Mouse (Mus musculus) MEL (cell line): ENCODE measurements at regions not wholly inside any gene's neighbourhood (a gene's known extent, or its start where the extent isn't known, plus 50 kb on each side); places are given as distances from the start of the nearest gene placed in this dataset.

Experiments used
- CHD2 ChIP-seq: IDR thresholded peaks from 2 replicates; pipeline ENCODE4 v1.6.1; 2011; ENCODE audit warnings: low read length, improper control_type of control experiment
- E2F4 ChIP-seq: IDR thresholded peaks from 2 replicates; pipeline ENCODE4 v1.6.1; 2011; ENCODE audit warnings: low read depth, low read length, improper control_type of control experiment, borderline replicate concordance
- ELF1 ChIP-seq: IDR thresholded peaks from 2 replicates; pipeline ENCODE4 v1.6.1; 2014; ENCODE audit warnings: low read depth, mild to moderate bottlenecking, inconsistent platforms, low read length, improper control_type of control experiment, moderate library complexity
- EP300 ChIP-seq, 2 experiments: IDR thresholded peaks; 2 replicates each; pipeline ENCODE4 v1.6.1; 2011; ENCODE audit warnings: improper control_type of control experiment in 2 of 2, low read length in 2 of 2, low read depth in 1 of 2, mild to moderate bottlenecking in 1 of 2
- NRF1 ChIP-seq: IDR thresholded peaks from 2 replicates; pipeline ENCODE4 v1.6.1; 2014; ENCODE audit warnings: low read depth, mild to moderate bottlenecking, inconsistent platforms, low read length, improper control_type of control experiment, moderate library complexity; ENCODE audit not compliant: poor library complexity, insufficient read depth, severe bottlenecking
- ZC3H11A ChIP-seq: IDR thresholded peaks from 2 replicates; pipeline ENCODE4 v1.6.1; 2012; ENCODE audit warnings: low read depth, mild to moderate bottlenecking, inconsistent platforms, low read length, improper control_type of control experiment
- ZMIZ1 ChIP-seq: IDR thresholded peaks from 2 replicates; pipeline ENCODE4 v1.6.1; 2012; ENCODE audit warnings: low read depth, mild to moderate bottlenecking, inconsistent platforms, low read length, improper control_type of control experiment, moderate library complexity

DNA sequence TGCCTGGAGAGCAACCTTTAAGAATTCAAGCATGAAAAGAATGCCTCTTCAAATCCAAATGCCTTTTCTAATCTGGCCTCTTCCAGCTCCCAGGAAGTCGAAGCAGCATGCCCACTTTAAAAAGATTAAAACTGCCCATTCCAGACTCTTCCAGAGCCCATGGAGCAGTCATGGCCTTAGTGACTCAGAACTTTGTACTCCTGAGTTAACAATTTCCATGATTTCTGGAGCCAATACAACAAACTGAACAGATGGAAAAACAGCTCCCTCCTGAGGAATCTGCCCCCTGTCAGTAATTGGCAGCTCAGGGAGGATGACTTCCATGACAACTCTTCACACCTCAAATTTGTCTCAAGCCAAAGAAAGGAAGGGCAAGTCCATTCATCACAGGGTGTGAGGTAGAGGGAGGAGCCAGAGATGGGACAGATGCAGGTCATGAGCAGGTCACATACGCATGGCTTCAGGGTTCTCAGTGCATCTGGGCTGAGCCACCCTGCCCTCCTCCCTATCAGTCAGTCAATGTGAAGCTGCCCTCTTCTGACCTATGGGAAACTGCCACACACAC is 75.4 kb upstream of the Tcerg1l start:
- TF ChIP-seq ELF1 (no peak), E2F4 (no peak), ZC3H11A (no peak), NRF1 (no peak), EP300 (IDR thresholded peaks at IDR 0.05; ENCODE audit: low read depth in 1 of 2, low read length in 2 of 2) (no peak), CHD2 (no peak), ZMIZ1 (no peak)
